Mouse (Mus musculus) cortical plate, adult 2 months (tissue): ENCODE measurements at regions not wholly inside any gene's neighbourhood (a gene's known extent, or its start where the extent isn't known, plus 50 kb on each side); places are given as distances from the start of the nearest gene placed in this dataset.

Source experiments
- CTCF ChIP-seq: fragments of 200-500 bp; IDR thresholded peaks from 2 replicates; pipeline ENCODE4 v1.5.1; 2011; ENCODE audit warnings: mild to moderate bottlenecking, control low read depth, low read length; ENCODE audit not compliant: insufficient read depth; ENCODE audit errors: extremely low read depth
- POLR2A ChIP-seq: fragments of 200-500 bp; IDR thresholded peaks from 2 replicates; pipeline ENCODE4 v1.6.1; 2011; ENCODE audit warnings: mild to moderate bottlenecking, low read length, control low read depth; ENCODE audit not compliant: insufficient read depth; ENCODE audit errors: extremely low read depth

- TF ChIP-seq POLR2A (no peak), CTCF (no peak)
Measured at GRCm38 (mm10) chr5:53376856-53377255, 89.1 kb upstream of the Rbpj start.
